Mouse (Mus musculus): ENCODE measurements around the gene Mettl23.

- TF ChIP-seq GATA1 (IDR thresholded peaks at IDR 0.05; ENCODE audit: borderline replicate concordance, low read length): no peak
- no peak for TF ChIP-seq FLI1 (IDR thresholded peaks at IDR 0.05; ENCODE audit: low read length)
Measured at GRCm38 (mm10) chr11:116842531-116843260, 382 bp upstream of the Mettl23 start.
